Mouse (Mus musculus) embryonic stem cell, embryonic (primary cell): Measurements from ENCODE around the gene Rhog.

Experiments used
- CTCF ChIA-PET, 4 experiments: fragments of 300-600 bp in 2 of 4; fragments of 350-600 bp in 2 of 4; sonication (Branson Sonifier 250); formaldehyde crosslinking; loops; one replicate each; lab custom pipeline; 2022; ENCODE audit warnings: inconsistent platforms in 2 of 4; lab: Charles Lee
- POLR2A ChIA-PET, 4 experiments: fragments of 300-600 bp in 2 of 4; fragments of 350-600 bp in 2 of 4; sonication (Branson Sonifier 250); formaldehyde crosslinking; loops; one replicate each; lab custom pipeline; 2022; ENCODE audit warnings: antibody characterized with exemption in 4 of 4, inconsistent platforms in 1 of 4; lab: Charles Lee

The Rhog gene

DNA sequence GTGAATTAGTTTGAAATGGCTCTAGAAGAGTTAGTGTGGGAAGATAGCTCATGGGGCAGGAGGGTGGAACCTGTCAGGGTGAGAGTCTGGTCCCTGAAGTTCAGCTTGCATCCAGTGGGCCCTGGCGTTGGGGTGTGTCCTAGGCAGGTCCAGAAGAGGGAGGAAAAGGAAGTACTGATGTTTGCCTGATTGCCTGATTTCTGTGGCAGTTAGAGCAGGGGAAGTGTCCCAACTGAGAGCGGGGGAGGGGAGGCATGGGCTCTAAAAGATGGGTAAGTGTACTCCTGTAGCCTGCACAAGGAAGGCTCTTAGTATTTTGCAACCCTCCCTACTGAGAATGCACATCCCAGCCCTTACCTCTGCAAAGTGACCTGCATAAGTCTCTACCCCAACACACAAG is 12.0 kb downstream of the Rhog start:
- CTCF ChIA-PET: interaction anchor here in 1 of 4 experiments (0.5 kb wide), 1 partner anchor 13 kb away, joined by 3 read pairs; no protein-coding TSS in a partner anchor

DNA sequence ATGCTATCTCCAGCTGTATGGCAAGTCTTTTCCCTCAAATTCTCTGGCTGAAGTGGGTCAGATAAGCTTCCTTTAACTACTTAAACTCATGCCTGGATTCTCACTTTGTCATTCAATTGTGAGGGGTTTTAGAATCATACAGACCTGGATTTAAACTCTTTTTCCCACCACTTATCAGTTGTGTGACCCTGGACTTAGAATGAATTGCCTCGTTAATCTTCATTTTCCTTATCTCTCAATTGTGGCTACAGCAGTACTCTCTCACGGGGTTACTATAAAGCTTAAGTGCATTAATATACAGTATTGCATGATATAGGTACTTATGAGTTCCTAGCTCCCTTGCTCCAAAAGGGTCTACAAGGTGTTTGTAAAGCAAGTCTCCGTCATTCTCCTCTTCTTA is 12.9 kb downstream of the Rhog start:
- POLR2A ChIA-PET: interaction anchor here in 2 of 4 experiments (1.1 to 2.2 kb wide), 3 partner anchors 17 to 51 kb away, joined by 3 to 5 read pairs (median 4); no protein-coding TSS in a partner anchor

More for the DNA sequence above, 12.0 kb downstream of the Rhog start:
- POLR2A ChIA-PET: interaction anchor here in 2 of 4 experiments (0.5 to 2.2 kb wide), 7 partner anchors 8 to 164 kb away, joined by 3 to 5 read pairs (median 3); no protein-coding TSS in a partner anchor

GRCm38 (mm10) chr7:102242371-102242770 is 13.5 kb downstream of the Rhog start:
- POLR2A ChIA-PET: interaction anchor here in 1 of 4 experiments (1.1 to 2.2 kb wide), 2 partner anchors 37 to 50 kb away, joined by 3 to 5 read pairs; no protein-coding TSS in a partner anchor

More for the DNA sequence above, 12.9 kb downstream of the Rhog start:
- CTCF ChIA-PET: interaction anchor here in 2 of 4 experiments (0.5 to 0.8 kb wide), 3 partner anchors 15 to 1301 kb away, joined by 3 to 13 read pairs (median 3); no protein-coding TSS in a partner anchor

GRCm38 (mm10) chr7:102239591-102239990 is 16.3 kb downstream of the Rhog start:
- POLR2A ChIA-PET: interaction anchor here in 2 of 4 experiments (0.7 to 3.1 kb wide), 4 partner anchors 9 to 187 kb away, joined by 3 to 16 read pairs (median 9); no protein-coding TSS in a partner anchor
- CTCF ChIA-PET: no interaction called here

More at GRCm38 (mm10) chr7:102242371-102242770, 13.5 kb downstream of the Rhog start:
- CTCF ChIA-PET: interaction anchor here in 2 of 4 experiments (0.5 to 0.8 kb wide), 3 partner anchors 16 to 1300 kb away, joined by 3 to 13 read pairs (median 3); no protein-coding TSS in a partner anchor

DNA sequence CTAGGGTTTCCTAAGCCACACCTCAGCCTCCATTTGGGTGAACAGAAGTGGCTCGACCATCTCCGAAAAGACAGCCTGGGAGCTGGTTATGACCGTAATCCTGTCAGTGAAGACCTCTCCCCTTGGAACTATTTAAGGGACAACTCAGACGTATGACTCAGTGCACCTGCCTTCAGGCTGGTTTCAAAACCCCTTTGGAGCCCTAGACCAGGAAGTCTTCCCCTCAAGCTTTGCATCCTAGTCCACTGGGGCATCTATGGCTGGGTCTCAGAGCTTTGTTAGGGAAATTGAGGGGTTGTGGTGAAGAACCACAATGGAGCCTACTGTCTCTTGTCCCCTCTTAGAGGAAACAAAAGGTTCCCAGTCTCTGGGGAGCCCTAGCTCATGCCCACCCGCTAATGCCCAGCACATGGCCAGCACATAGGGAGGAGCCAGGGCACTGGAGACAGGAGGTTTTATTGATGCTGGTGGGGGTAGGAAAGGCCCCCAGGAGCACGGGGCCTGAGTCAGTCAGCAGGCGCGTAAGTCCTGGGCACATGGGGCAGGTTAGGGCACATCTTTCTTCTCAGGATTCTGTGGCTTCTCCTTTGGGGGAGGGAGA is 17.1 kb downstream of the Rhog start:
- POLR2A ChIA-PET: interaction anchor here in 2 of 4 experiments (0.7 to 3.1 kb wide), 12 partner anchors 8 to 188 kb away, joined by 3 to 16 read pairs (median 4); partner anchors contain the start of genes Nup98 (in 1 of the 2) and Pgap2 (in 1 of the 2)

GRCm38 (mm10) chr7:102233059-102233458 is 22.8 kb downstream of the Rhog start:
- ChIA-PET POLR2A (interaction anchor here in 2 of 4 experiments (0.6 to 2.2 kb wide), 5 partner anchors 10 to 193 kb away, joined by 3 to 8 read pairs (median 5); no protein-coding TSS in a partner anchor), CTCF (no interaction called here)

More for the DNA sequence above, 17.1 kb downstream of the Rhog start:
- CTCF ChIA-PET: interaction anchor here in 2 of 4 experiments (0.6 to 1.0 kb wide), 3 partner anchors 11 to 19 kb away, joined by 3 read pairs; no protein-coding TSS in a partner anchor

DNA sequence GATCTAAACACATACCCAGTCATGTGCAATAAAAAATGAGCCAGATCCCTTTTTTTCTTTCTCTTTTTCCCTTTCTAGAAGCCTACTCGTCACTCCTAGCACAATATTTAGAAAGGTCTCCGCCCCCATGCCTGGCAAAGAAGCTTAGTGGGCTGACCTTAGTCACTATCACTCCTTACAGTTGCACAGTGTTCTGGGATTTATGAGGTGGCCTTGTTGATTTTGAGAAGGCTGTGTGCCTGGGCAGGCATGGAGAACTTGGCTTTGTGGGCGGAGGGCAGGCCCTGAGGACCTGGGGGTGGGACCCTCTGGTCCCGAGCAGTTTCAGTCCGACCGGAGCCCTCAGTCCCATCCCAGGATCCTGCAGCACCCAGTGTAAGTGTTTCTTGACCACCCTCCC is 26.0 kb downstream of the Rhog start:
- POLR2A ChIA-PET: interaction anchor here in 2 of 4 experiments (0.8 to 3.3 kb wide), 7 partner anchors 8 to 20 kb away, joined by 3 to 13 read pairs (median 5); partner anchors contain the start of genes Pgap2 (in 2 of the 2) and Nup98 (in 1 of the 2)
- CTCF ChIA-PET: no interaction called here

- POLR2A ChIA-PET: interaction anchor here in 2 of 4 experiments (0.7 to 2.2 kb wide), 9 partner anchors 10 to 194 kb away, joined by 3 to 11 read pairs (median 4); partner anchors contain the start of genes Nup98 (in 1 of the 2) and Pgap2 (in 1 of the 2)
- CTCF ChIA-PET: interaction anchor here in 1 of 4 experiments (0.6 kb wide), 1 partner anchor 23 kb away, joined by 3 read pairs; no protein-coding TSS in a partner anchor
These were observed 27.7 kb downstream of the Rhog start for GRCm38 (mm10) chr7:102228049-102228670.

GRCm38 (mm10) chr7:102226051-102226450 is 29.8 kb downstream of the Rhog start:
- POLR2A ChIA-PET: interaction anchor here in 3 of 4 experiments (0.9 to 3.9 kb wide), 4 partner anchors 13 to 23 kb away, joined by 4 to 16 read pairs (median 4); no protein-coding TSS in a partner anchor
- CTCF ChIA-PET: interaction anchor here in 1 of 4 experiments (0.7 kb wide), 1 partner anchor 31 kb away, joined by 3 read pairs; no protein-coding TSS in a partner anchor

GRCm38 (mm10) chr7:102223883-102224738 is 31.7 kb downstream of the Rhog start:
- CTCF ChIA-PET: interaction anchor here in 2 of 4 experiments (0.7 to 1.0 kb wide), 3 partner anchors 14 to 574 kb away, joined by 3 to 4 read pairs (median 4); partner anchors contain the start of genes Nup98 (in 1 of the 2) and Pgap2 (in 1 of the 2)
- POLR2A ChIA-PET: interaction anchor here in 3 of 4 experiments (0.6 to 4.7 kb wide), 23 partner anchors 8 to 191 kb away, joined by 3 to 54 read pairs (median 4); partner anchors contain the start of genes Nup98 (in 2 of the 3) and Pgap2 (in 2 of the 3)

GRCm38 (mm10) chr7:102222830-102223556 is 32.9 kb downstream of the Rhog start:
- POLR2A ChIA-PET: interaction anchor here (0.6 to 4.7 kb wide), 30 partner anchors 9 to 261 kb away, joined by 3 to 54 read pairs (median 5); partner anchors contain the start of genes Nup98 (in 3 of the 4) and Pgap2 (in 3 of the 4)

DNA sequence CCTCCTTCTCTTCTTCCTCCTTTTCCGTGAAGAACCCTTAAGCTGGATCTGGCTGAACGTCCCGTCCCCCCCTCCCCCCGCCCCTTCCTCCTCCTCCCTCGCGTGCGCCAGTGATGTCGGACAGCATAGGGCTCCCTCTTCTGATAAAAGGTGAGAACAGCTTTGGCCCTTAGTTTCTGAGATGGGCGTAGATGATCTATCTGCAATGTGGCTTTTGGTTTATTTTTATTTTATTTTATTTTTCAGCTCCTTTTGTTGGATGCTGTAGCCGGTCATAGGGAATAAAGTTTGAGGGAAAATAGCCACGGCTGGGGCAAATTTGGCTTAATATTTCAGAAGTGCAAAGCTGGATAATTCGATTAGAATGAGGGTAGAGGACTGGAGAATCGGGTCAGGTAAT is 33.5 kb downstream of the Rhog start:
- ChIA-PET POLR2A (interaction anchor here in 3 of 4 experiments (0.6 to 4.7 kb wide), 22 partner anchors 9 to 262 kb away, joined by 3 to 54 read pairs (median 8); partner anchors contain the start of genes Nup98 (in 3 of the 3) and Pgap2 (in 3 of the 3)), CTCF (interaction anchor here in 3 of 4 experiments (0.6 to 1.5 kb wide), 18 partner anchors 12 to 1226 kb away, joined by 3 to 16 read pairs (median 3); partner anchors contain the start of genes Clpb (in 1 of the 3), Nup98 (in 1 of the 3), Pgap2 (in 1 of the 3) and Trim21 (in 1 of the 3))

More at GRCm38 (mm10) chr7:102222830-102223556, 32.9 kb downstream of the Rhog start:
- CTCF ChIA-PET: interaction anchor here in 3 of 4 experiments (0.6 to 1.5 kb wide), 17 partner anchors 12 to 573 kb away, joined by 3 to 16 read pairs (median 4); partner anchors contain the start of genes Nup98 (in 1 of the 3), Pgap2 (in 1 of the 3) and Trim21 (in 1 of the 3)

GRCm38 (mm10) chr7:102221899-102222298 is 34.0 kb downstream of the Rhog start:
- POLR2A ChIA-PET: interaction anchor here in 3 of 4 experiments (0.6 to 4.7 kb wide), 24 partner anchors 9 to 379 kb away, joined by 3 to 54 read pairs (median 6); partner anchors contain the start of genes Nup98 (in 3 of the 3) and Pgap2 (in 3 of the 3)
- CTCF ChIA-PET: interaction anchor here in 3 of 4 experiments (0.6 to 1.5 kb wide), 14 partner anchors 11 to 1226 kb away, joined by 3 to 16 read pairs (median 4); partner anchors contain the start of genes Clpb (in 1 of the 3), Nup98 (in 1 of the 3), Pgap2 (in 1 of the 3) and Trim21 (in 1 of the 3)

- POLR2A ChIA-PET: interaction anchor here (0.6 to 4.3 kb wide), 76 partner anchors 8 to 1683 kb away, joined by 3 to 65 read pairs (median 4); partner anchors contain the start of genes Inppl1 (in 2 of the 4), Stim1 (in 2 of the 4), Clpb (in 1 of the 4) and Rnf121 (in 1 of the 4)
- CTCF ChIA-PET: interaction anchor here in 3 of 4 experiments (0.6 to 1.5 kb wide), 16 partner anchors 9 to 1974 kb away, joined by 3 to 16 read pairs (median 4); partner anchors contain the start of gene Clpb (in 1 of the 3)
These were observed 44.8 kb downstream of the Rhog start for GRCm38 (mm10) chr7:102211071-102211470.
